Mouse (Mus musculus) testis, adult 10 weeks (tissue): ENCODE results near the gene Zcwpw1. TPM values are rescaled to one million over a fixed set of nuclear protein-coding genes. Genes with fewer than 3 reads are reported as not detected.

Experiments
- polyA plus RNA-seq: library from polyadenylated mRNA; stranded (reverse); fragments of 350-450 nt; fragmentation: Illumina TruSeq; extraction: RNeasy Lipid Tissue Mini Kit (QIAGEN cat#74804); gene quantifications from one replicate; pipeline ENCODE4 v1.2.3, GENCODE M21; 2014; ENCODE audit warnings: low read depth, low replicate concordance

Zcwpw1 gene
- polyA plus RNA-seq, result 48.0 TPM

DNA sequence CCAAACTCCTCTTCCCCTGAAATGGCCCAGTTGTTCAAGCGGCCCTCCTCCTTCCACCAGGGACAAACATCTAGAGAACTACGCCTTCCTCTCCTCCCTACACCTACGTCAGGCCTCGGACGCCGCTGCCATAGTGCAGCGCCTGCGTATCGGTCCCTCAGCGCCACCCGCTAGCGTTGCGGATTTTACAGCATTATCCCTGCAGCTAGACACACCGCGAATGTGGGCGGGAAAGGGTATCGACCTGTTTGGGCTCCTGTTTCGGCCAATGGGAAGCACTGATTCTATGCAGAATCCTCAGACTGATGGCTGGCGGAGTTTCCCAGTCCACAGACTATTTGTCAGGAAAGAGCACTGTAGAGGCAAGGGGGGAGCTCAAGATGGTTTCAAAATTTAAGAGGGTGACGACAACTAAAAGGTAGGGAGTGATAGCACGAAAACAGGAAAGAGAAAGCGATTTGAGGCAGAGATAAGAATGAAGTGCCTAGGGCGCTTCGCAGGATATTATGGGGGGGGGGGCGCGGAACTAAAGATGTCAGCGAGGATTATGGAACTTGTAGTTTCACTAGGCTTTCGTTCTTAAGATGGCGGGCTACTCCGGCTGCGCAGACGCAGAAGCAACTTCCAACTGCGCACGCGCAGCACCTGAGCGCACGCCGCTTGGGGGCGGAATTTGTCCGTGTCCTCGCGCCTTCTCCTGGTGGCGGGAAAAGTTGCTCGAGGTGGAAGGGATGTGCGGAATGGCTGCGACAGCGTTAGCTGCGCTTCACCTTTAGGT is at the start of gene Zcwpw1, which contains the start of gene Mepce:
Gene Zcwpw1, plus strand, starts transcription at position 648 of the 778 bp plus-strand sequence.
Gene Mepce, minus strand, starts transcription at position 505 of the 778 bp plus-strand sequence.

DNA sequence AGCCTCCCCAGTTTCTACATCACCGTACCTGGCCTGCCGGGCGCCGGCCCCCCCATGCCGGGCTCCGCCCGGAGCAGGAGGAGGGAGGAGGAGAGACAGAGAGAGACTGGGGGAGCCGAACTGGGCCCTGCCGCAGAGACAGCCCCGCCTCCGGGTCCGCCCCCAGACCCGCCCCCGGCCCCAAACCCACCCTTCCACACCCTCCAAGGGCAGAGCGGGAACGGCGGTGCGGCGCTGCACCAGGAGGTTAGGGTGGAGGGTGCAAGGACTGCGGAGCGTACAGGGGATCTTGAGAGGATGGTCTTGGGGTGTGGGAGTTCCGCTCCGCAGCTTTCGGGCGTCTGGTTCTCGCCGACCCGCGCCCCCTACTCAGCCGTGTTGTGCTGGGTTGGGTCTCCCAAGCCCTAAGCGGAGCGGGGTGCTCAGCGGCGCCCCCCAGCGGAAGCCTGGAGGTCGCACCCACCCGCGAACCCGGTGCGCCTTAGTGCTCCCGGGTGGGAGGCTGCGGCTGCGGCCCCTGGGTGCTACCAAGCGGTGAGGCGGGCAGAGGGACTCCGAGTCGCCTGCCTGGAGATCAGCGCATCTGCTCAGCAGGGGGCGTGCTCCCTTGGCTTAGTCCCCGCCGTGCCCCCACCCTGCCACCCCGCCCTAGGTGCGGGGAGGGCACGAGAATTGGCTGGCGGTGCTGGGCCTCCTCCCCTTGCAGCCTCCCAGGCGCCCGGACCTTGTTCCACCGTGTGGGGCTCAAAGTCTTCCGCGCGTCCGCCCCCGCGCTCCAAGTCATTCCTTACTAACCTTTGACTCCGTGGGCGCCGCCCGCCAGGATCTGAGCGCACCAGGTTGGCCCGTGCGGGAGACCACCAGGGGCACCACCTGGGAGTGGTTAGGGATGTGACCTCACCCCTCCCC is 46.3 kb upstream of the Zcwpw1 start, which contains the start of gene Nyap1:
Gene Nyap1, minus strand, starts transcription at position 585 of the 909 bp plus-strand sequence.

DNA sequence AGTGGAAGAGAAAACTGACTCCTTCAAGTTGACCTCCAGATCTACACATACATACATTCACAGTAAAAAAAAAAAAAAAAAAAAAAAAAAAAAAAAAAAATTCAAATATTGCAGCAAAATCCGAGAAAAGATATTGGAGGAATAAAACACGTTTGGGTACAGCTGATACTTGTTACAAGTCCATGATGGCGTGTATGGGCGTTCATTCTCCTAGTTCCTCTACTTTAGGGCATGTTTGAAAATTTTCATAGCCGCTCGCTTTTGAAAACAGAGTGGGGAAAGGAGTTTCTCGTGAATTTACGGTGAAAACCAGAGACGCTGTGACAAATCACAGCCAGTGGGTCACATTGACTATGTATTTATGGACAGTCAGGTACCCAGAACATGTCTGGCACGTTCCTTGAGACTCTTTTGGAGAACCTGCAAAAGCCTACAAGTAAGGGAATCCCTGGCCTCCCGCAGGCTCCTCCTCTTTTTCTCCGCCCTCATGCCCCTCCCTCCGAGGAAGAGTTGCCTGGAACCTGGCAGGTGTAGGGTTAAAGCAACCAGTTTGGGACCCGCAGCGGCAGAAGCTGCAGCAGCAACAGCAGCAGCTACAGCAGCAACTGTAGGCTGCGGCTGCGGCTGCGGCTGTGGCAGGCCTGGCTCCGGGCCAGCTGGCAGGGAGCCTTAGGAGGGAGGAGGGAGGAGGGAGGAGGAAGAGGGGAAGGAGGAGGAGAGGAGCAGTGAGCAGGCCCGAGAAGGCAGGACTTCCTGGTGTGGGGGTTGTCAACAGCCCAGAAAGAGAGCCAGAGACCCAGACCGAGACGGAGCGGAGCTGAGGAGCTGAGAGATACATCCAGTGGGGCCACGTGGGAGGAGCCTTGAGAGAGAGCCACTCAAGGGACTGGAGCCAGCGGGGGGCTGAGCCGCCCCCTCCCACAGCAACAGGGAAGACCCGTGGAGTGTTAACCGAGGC is 42.1 kb upstream of the Zcwpw1 start, which contains the start of gene Tsc22d4:
Gene Tsc22d4, plus strand, starts transcription at position 517 of the 958 bp plus-strand sequence.

DNA sequence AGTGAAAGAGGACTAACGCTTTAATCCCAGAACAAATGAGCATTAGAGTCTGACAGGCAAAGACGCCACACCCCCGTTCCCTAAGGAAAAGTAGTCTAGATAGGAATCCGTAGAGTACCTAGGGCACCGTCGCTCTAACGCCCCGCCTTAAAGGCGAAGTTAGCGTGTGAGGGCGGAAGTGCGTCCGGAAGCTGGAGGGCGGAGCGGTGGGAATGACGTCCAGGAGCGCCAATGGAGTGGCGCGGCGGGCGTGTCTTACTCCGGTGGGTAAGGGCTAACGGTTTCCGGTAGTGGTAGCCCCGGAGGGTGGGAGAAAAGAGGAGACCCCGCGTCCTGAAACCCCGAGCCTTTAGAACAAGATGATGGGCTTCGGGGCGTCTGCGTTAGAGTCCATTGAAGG is 9.0 kb upstream of the Zcwpw1 start, which contains the start of gene Ppp1r35:
Gene Ppp1r35, plus strand, starts transcription at position 215 of the 400 bp plus-strand sequence.

DNA sequence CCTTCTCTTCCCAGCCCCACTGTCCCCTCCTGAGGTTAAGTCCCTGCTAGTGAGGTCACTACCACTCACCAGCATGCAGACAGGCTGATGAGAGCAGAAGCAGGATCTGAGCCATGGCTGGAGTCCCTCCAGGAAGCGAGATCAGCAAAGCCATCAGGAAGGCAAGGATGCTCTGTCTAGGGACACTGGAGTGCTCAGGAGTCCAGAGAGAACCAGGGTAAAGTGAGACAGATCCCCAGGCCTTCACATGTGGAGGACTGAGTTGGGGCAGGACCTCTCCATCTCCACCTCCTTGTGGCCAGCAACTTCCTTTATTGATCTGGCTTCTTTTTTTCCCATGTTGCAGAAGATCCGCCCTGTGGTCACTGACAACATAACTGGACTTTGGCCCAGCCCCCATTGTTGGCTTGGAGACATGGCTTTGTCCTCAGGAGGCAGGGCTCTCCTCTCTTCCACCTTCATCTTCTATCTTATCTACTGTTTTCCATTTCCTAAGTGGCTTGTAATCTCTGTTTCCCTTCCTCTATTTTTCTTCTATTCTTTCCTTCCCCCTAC is 48.4 kb downstream of the Zcwpw1 start, which contains the start of gene Pilra:
Gene Pilra, minus strand, starts transcription at position 316 of the 555 bp plus-strand sequence.

DNA sequence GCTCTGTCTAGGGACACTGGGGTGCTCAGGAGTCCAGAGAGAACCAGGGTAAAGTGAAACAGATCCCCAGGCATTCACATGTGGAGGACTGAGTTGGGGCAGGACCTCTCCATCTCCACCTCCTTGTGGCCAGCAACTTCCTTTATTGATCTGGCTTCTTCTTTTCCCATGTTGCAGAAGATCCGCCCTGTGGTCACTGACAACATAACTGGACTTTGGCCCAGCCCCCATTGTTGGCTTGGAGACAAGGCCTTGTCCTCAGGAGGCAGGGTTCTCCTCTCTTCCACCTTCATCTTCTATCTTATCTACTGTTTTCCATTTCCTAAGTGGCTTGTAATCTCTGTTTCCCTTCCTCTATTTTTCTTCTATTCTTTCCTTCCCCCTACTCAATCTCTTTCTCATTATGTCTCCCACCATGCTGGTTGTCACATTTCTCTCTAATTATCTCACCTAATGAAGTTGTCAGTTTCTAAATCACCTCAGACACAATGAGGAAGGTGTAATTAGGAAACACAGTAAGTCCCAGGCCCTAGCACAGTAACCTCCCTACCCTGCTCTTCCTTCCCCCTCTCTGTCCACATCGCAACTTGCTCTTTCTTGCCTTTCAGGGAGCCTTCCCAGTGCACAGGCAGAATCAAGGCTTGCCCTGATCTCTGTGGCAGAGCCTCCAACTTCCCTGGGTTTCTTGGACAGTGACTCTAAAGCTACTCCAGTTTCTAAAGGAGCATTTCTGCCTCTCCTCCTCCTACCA is 70.5 kb downstream of the Zcwpw1 start, which contains the start of gene Pilrb1:
Gene Pilrb1, minus strand, starts transcription at position 147 of the 751 bp plus-strand sequence.

DNA sequence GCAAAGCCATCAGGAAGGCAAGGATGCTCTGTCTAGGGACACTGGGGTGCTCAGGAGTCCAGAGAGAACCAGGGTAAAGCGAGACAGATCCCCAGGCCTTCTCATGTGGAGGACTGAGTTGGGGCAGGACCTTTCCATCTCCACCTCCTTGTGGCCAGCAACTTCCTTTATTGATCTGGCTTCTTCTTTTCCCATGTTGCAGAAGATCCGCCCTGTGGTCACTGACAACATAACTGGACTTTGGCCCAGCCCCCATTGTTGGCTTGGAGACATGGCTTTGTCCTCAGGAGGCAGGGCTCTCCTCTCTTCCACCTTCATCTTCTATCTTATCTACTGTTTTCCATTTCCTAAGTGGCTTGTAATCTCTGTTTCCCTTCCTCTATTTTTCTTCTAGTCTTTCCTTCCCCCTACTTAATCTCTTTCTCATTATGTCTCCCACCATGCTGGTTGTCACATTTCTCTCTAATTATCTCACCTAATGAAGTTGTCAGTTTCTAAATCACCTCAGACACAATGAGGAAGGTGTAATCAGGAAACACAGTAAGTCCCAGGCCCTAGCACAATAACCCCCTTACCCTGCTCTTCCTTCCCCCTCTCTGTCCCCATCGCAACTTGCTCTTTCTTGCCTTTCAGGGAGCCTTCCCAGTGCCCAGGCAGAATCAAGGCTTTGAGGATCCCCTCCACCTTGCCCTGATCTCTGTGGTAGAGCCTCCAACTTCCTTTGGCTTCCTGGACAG is 84.2 kb downstream of the Zcwpw1 start, which contains the start of gene Pilrb2:
Gene Pilrb2, minus strand, starts transcription at position 172 of the 737 bp plus-strand sequence.

Other genes starting within 250 kb of the Zcwpw1 start
- gene Actl6b, start 234.3 kb upstream of the Zcwpw1 start, polyA plus RNA-seq, result not detected
- gene Tfr2, start 218.0 kb upstream of the Zcwpw1 start, polyA plus RNA-seq, result 0.25 TPM
- not detected for gene Mospd3, start 186.7 kb upstream of the Zcwpw1 start, polyA plus RNA-seq
- gene Pcolce, start 174.0 kb upstream of the Zcwpw1 start, polyA plus RNA-seq, result 12.9 TPM
- gene Fbxo24, start 158.8 kb upstream of the Zcwpw1 start, polyA plus RNA-seq, result 3.5 TPM
- 1.6 TPM for gene Lrch4, start 158.7 kb upstream of the Zcwpw1 start, polyA plus RNA-seq
- gene Gm20605, start 158.6 kb upstream of the Zcwpw1 start, polyA plus RNA-seq, result 0.39 TPM
- gene Sap25, start 146.5 kb upstream of the Zcwpw1 start, polyA plus RNA-seq, result 1.2 TPM
- gene Irs3, start 142.1 kb upstream of the Zcwpw1 start, polyA plus RNA-seq, result not detected
- 5.5 TPM for gene Agfg2, start 103.1 kb upstream of the Zcwpw1 start, polyA plus RNA-seq
- 0.07 TPM for gene Nyap1, start 46.2 kb upstream of the Zcwpw1 start, polyA plus RNA-seq
- gene Tsc22d4, start 42.1 kb upstream of the Zcwpw1 start, polyA plus RNA-seq, result 7.8 TPM
- 3.4 TPM for gene Ppp1r35, start 8.9 kb upstream of the Zcwpw1 start, polyA plus RNA-seq
- gene Mepce, start 143 bp upstream of the Zcwpw1 start, polyA plus RNA-seq, result 26.1 TPM
- 0.38 TPM for gene Pilra, start 48.5 kb downstream of the Zcwpw1 start, polyA plus RNA-seq
- not detected for gene Pilrb1, start 70.3 kb downstream of the Zcwpw1 start, polyA plus RNA-seq
- not detected for gene Pilrb2, start 84.0 kb downstream of the Zcwpw1 start, polyA plus RNA-seq
- gene Cyp3a13, start 133.8 kb downstream of the Zcwpw1 start, polyA plus RNA-seq, result 0.39 TPM
- gene Gjc3, start 175.3 kb downstream of the Zcwpw1 start, polyA plus RNA-seq, result not detected
- 0.76 TPM for gene Azgp1, start 193.7 kb downstream of the Zcwpw1 start, polyA plus RNA-seq
- gene Smok3a, start 233.5 kb downstream of the Zcwpw1 start, polyA plus RNA-seq, result 7.5 TPM
- 7.3 TPM for gene Smok3b, start 233.6 kb downstream of the Zcwpw1 start, polyA plus RNA-seq